Mouse (Mus musculus) ES-E14 (cell line): ENCODE measurements around the gene Sdccag8.

Experiments
- CHD2 ChIP-seq: IDR thresholded peaks from 2 replicates; pipeline ENCODE4 v1.6.1; 2014; ENCODE audit warnings: mild to moderate bottlenecking, low read depth, low read length, inconsistent platforms
- HCFC1 ChIP-seq: IDR thresholded peaks from 2 replicates; pipeline ENCODE4 v1.6.1; 2012; ENCODE audit warnings: low read length, inconsistent platforms, borderline replicate concordance; ENCODE audit not compliant: insufficient read depth
- MAFK ChIP-seq: IDR thresholded peaks from 2 replicates; pipeline ENCODE4 v1.6.1; 2014; ENCODE audit warnings: mild to moderate bottlenecking, low read depth, low read length, inconsistent platforms; ENCODE audit not compliant: insufficient read depth
- ZC3H11A ChIP-seq: IDR thresholded peaks from 2 replicates; pipeline ENCODE4 v1.6.1; 2012; ENCODE audit warnings: low read depth, mild to moderate bottlenecking, inconsistent platforms, low read length, borderline replicate concordance
- ZNF384 ChIP-seq: IDR thresholded peaks from 2 replicates; pipeline ENCODE4 v1.6.1; 2012; ENCODE audit warnings: low read depth, low read length, inconsistent platforms

GRCm38 (mm10) chr1:176995419-176995775, 180.9 kb downstream of the Sdccag8 start:
- TF ChIP-seq HCFC1 (no peak), ZNF384 (no peak), ZC3H11A (no peak), CHD2 (no peak), MAFK (no peak)
